Mouse (Mus musculus) cerebellum, adult 11-12 months (tissue): ENCODE data around the gene Frmd8.
"Not testable (repeated sequence)": the region's sequence is repeated elsewhere in the genome, so short reads cannot be mapped to it uniquely, and the experiment has no call there.

Experiments
- DNase-seq: peaks from one replicate; pipeline ENCODE4 v3.0.0; 2022

Frmd8 gene

GRCm38 (mm10) chr19:5823266-5823839 is 51.7 kb downstream of the Frmd8 start:
- DNase-seq: no peak

- peak; percentile 39 for DNase-seq
Observed at GRCm38 (mm10) chr19:5822834-5823205, 52.3 kb downstream of the Frmd8 start.

DNA sequence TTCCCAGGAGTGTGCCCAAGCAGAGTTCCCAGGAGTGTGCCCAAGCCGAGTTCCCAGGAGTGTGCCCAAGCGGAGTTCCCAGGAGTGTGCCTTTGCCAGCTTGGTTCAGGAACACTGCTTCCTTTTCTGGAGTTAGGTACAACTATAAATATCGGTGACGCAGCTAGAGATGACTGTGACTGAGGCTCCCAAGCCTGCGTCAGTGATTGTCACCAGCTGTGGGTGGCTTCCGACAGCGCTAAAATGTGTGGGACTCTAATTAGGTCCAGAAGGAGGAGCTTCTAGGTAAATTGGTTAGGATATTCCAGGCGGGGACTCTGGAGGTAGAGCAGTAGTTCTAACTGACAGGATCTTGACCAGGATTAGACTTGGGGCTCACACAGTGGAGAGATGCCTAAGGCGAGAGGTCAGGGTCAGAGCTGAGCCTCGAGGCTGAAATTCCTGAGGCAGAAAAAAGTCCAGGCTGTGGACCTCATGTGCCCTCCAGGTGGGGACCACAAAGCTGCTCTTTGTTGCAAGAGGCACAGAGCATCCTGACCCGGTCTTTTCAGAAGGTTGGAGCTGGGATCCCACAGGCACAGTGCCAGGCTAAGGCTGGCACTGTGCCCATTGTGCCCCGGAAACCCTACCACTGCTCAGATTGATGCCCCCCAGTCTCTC is 52.8 kb downstream of the Frmd8 start:
- peak; percentile 53 for DNase-seq

- DNase-seq: no peak
Observed at GRCm38 (mm10) chr19:5821847-5822173, 53.3 kb downstream of the Frmd8 start.

DNA sequence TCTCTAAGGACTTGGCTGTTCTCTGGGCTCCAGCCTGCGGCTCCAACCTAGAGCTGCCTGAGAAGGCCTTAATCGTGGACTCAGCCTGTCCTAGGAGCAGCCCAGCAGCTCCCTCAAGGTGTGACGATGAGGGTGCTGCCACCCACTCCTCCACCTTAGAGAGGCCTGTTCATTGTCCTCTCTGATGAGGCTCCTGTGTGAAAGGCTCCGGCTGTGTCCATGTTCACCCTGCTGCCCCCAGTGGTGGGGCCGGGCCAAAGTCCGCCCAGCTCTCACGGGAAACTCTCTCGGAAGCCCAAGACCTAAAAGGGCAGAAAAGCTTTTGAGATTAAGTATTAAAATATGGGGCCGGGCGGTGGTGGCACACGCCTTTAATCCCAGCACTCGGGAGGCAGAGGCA is 55.5 kb downstream of the Frmd8 start:
- peak; percentile 49 for DNase-seq

GRCm38 (mm10) chr19:5818590-5818977 is 56.5 kb downstream of the Frmd8 start:
- DNase-seq: peak; percentile 46

DNA sequence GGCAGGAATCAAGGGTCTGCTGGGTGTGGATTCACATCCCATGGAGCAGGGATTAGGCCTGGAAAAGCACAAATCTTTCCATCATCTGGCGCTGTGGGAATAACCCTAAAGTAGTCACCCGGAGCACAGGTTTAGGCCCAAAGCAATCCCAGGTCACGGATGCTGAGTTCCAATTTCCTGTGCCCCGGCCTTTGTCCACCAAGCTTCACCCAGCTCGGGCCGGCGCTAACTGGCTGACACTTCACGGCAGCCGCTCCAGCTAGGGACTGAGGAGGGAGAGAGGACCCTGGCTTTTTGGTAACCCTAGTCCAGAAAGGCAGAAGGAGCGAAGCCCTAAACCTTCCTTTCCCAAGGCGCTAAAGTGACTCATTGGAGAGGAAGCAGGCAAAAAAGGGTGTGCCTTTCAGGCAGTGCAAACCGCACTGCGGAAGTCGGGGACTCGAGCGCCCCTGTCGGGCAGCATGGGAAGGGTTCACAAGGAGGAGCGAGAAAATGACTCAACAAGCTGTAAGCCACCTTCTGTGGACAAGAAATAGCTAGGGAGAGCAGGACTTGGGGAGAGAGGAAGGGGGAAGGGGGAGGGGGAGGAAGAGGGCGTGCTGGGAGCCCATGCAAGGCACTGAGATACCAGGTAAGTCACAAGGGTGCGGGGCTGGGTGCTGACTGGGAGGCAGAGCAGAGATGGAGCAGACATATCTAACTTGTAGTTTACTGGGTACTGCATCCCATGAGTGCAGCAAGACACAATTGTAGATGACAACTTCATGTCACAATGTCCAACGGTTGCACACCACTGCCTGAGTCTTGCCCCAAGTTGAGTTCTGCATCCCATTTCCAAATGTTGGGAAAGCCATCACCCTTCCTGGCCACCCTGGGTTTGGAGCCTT is 57.1 kb downstream of the Frmd8 start:
- DNase-seq: peak; percentile 88

- DNase-seq: no peak
Observed at GRCm38 (mm10) chr19:5815928-5816327, 59.1 kb downstream of the Frmd8 start.

DNA sequence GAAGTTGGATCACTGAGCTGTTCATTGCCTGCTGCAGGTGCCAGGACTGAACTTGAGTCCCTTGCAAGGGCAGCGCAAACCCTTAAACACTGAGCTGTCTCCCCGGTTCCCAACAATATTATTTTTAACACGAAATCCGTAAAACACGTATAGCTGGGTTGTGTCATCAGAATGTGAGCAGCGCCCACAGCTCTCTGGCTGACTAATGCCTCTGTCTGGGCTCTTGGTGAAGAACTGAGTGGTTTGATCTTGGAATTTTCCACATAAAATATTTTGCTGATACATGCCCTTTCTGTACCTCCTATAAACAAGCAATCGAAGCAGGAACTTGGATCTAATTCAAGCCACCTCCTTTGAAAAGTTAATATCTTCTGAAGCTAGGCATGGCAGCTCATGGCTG is 60.1 kb downstream of the Frmd8 start:
- no peak for DNase-seq

GRCm38 (mm10) chr19:5814048-5814447 is 61.0 kb downstream of the Frmd8 start:
- DNase-seq: not testable (repeated sequence)

DNA sequence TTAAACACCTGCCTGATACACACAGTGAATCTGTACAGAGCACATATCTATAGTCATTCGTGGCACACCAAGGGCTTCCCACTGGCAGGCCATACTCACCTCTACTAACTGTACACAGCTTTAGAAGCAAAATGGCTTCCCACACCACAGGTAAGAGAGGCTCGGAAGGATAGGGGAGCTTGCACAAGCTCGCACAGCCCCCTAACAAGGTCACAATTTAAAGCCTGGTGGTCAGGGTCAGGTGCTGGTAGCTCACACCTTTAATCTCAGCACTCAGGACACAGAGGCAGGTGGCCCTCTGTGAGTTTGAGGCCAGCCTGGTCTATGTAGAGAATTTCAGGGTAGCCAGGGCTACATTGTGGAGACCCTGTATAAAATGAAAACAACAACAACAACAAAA is 61.5 kb downstream of the Frmd8 start:
- DNase-seq: no peak

GRCm38 (mm10) chr19:5811771-5812504 is 63.1 kb downstream of the Frmd8 start:
- DNase-seq: peak; percentile 95

DNA sequence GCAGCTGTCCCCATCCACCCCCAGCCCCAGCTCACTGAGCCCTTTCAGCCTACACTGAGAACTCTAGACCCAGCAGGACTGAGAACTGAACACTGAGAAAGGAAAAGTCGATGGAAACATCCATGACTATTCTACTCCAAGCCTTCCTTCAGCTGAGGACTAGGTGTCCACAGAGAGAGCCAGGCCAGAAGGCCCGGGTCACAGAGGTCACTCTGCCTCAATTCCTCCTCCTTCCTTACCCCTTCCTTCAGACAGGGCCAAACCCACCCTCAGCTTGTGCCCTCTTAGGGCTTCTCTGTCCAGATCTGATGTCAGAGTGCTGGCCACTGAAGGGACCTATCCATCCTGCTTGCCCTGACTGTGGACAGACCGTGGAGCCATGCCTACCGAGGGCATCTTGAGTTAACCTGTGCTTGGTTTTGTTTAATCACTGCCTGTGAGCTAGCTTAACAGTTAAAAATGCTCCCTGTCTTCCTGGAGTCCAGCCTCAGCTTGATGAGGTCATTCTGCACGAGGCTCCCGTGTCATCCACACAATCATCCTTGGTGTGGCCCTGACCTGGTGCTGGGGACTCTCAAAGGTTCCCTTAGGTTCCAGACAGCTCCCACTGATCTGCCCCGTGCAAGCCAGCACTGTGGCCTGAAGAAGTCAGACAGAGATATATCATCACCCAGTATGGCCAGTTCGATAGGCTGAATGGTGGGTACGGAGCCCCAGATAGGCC is 64.1 kb downstream of the Frmd8 start:
- no peak for DNase-seq

DNA sequence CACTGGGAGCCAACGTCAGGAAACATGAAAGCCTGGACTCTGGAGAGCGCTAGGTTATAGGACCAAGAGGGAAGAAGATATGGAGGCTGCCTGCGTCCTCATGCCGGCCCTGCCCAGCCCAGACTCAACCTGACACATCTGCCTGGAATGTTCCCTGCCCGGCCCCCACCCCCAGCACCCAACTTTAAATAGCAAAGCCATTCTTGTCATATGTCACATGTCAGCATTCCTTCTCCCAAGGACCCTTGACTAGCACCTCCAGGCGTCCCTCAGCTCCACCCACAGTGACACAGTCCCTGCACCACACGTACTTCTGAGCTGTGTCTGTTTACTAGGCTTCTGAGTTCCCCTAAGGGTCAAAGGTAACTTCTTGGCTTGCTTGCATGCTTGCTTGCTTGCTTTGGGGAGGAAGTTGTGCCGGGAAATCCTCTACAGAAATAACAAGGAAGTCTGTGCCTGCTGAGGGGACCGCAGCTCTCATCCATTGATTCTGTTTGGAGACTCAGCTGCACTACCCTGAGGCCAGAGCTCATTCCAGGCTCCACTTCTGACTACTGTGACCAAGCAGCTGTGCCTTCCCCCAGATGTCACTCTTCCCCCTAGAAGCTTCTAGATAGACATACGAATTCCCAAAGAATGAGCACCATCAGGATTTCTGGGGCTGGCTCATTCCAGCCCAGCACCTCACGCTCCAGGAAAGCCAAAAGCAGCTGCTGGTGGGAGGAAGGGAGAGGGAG is 64.8 kb downstream of the Frmd8 start:
- no peak for DNase-seq

DNA sequence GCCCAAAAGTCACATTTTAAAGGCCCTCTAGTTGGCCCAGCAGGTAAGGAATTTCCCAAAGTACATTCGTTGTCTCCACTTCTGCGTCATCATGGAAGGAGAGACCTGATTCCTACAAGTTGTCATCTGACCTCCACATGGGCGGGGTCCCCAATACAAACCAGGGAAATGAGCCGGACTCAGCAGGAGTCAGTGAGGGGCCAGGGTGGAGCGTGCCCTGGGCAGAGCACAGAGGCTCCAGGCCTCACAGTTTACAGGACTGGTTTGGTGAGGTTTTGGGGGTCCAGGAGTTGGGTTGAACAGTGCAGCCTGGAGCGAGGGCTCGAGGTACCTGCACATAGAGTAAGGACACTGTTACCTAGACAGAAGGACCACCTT is 65.4 kb downstream of the Frmd8 start:
- DNase-seq: no peak

- no peak for DNase-seq
Observed at GRCm38 (mm10) chr19:5808955-5809711, 65.9 kb downstream of the Frmd8 start.

GRCm38 (mm10) chr19:5807740-5808139 is 67.3 kb downstream of the Frmd8 start:
- no peak for DNase-seq

DNA sequence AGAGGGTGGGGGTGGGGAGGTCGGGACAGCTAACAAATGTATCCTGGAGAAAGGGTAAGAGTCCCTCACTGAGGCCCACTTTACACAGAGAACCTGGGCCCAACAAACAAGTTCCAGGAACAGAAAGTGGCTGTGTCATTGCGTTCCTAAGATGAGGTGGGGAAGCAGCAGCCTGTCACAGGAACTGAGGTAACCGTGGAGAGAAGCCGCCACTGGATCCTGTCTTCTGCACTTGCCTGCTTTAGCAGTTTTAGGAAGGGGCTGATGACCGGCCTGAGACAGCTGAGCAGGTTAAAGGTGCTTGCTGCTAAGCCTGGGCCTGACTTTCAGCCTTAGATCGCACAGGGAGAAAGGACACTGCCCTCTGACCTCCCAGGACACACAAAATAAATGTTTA is 68.3 kb downstream of the Frmd8 start:
- DNase-seq: peak; percentile 41

GRCm38 (mm10) chr19:5806051-5806808 is 68.8 kb downstream of the Frmd8 start:
- DNase-seq: peak; percentile 53

DNA sequence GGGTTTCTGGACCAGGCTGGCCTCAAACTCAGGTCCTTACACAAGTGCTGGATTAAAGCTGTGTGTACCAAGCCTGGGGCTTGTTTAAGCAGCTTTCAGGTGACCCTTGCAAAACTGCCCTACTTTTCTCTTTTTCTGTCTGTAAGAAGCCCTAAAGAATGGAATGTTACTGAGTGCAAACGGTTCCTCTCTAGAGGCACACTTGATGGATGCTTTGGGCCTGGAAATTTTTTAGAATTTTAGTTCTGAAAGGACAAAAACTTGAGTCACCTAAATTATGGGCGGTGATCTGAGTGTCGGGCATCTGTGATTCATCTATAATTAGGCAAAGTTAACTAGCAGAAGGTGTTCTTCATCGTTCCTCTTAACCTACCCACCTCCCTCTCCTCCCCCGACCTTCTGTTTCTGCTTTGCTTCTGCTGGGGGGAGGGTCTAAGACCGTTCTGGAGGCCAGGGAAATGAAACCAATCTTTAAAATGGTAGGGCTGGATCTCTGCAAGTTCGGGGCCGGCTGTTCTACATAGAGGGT is 70.6 kb downstream of the Frmd8 start:
- DNase-seq: peak; percentile 52
